Mouse (Mus musculus) MEL (cell line): Measurements from ENCODE around the gene Trpd52l3. TPM values are rescaled to one million over a fixed set of nuclear protein-coding genes. Genes with fewer than 3 reads are reported as not detected.

Experiments used
- DNase-seq: peaks from one replicate; pipeline ENCODE4 v3.0.0; 2011; ENCODE audit warnings: low read depth, low spot score
- H3K27ac ChIP-seq: 2 replicates; pipeline ENCODE4 v1.5.1; 2012; ENCODE audit warnings: low read depth, mild to moderate bottlenecking, control low read depth, low read length, moderate library complexity; ENCODE audit not compliant: control insufficient read depth
- H3K27me3 ChIP-seq, 2 experiments: fragments of 150-350 bp in 1 of 2; sonication (generic) in 1 of 2; 2 replicates each; pipeline ENCODE4 v1.6.1; 2012; ENCODE audit warnings: low read length in 2 of 2, mild to moderate bottlenecking in 2 of 2, improper control_type of control experiment in 1 of 2, moderate library complexity in 1 of 2; ENCODE audit not compliant: insufficient read depth in 2 of 2, control insufficient read depth in 1 of 2
- H3K36me3 ChIP-seq, 2 experiments: 2 replicates each; pipeline ENCODE4 v1.6.1; 2012 to 2014; ENCODE audit warnings: low read length in 2 of 2, improper control_type of control experiment in 1 of 2, inconsistent platforms in 1 of 2, mild to moderate bottlenecking in 1 of 2; ENCODE audit not compliant: insufficient read depth in 2 of 2, control insufficient read depth in 1 of 2
- H3K4me1 ChIP-seq, 2 experiments: fragments of 150-350 bp in 1 of 2; sonication (generic) in 1 of 2; 2 replicates each; pipeline ENCODE4 v1.6.1; 2012; ENCODE audit warnings: low read length in 2 of 2, improper control_type of control experiment in 1 of 2, mild to moderate bottlenecking in 1 of 2; ENCODE audit not compliant: insufficient read depth in 2 of 2, control insufficient read depth in 1 of 2
- H3K4me3 ChIP-seq, 2 experiments: fragments of 150-350 bp in 1 of 2; sonication (generic) in 1 of 2; 2 replicates each; pipeline ENCODE4 v1.5.1; 2012; ENCODE audit warnings: low read depth in 2 of 2, low read length in 2 of 2, mild to moderate bottlenecking in 2 of 2, moderate library complexity in 2 of 2, control low read depth in 1 of 2, improper control_type of control experiment in 1 of 2; ENCODE audit not compliant: control insufficient read depth in 1 of 2, insufficient read depth in 1 of 2
- H3K79me2 ChIP-seq: 2 replicates; pipeline ENCODE4 v1.6.1; 2012; ENCODE audit warnings: mild to moderate bottlenecking, low read length, moderate library complexity; ENCODE audit not compliant: control insufficient read depth, poor library complexity, insufficient read depth
- H3K9ac ChIP-seq: 2 replicates; pipeline ENCODE4 v1.6.1; 2012; ENCODE audit warnings: low read depth, mild to moderate bottlenecking, control low read depth, low read length, moderate library complexity; ENCODE audit not compliant: control insufficient read depth, poor library complexity, severe bottlenecking
- H3K9me3 ChIP-seq: fragments of 150-350 bp; sonication (generic); replicated peaks from 2 replicates; pipeline ENCODE4 v1.6.1; 2012; ENCODE audit warnings: mild to moderate bottlenecking, low read length, improper control_type of control experiment, moderate library complexity; ENCODE audit not compliant: insufficient read depth
- CHD1 ChIP-seq: IDR thresholded peaks from 2 replicates; pipeline ENCODE4 v1.6.1; 2012; ENCODE audit warnings: low read depth, mild to moderate bottlenecking, inconsistent platforms, low read length, improper control_type of control experiment
- CTCF ChIP-seq, 3 experiments: IDR thresholded peaks in 2 of 3; conservative IDR thresholded peaks in 1 of 3; 2 replicates each; pipeline ENCODE4 v1.5.1; 2011 to 2012; ENCODE audit warnings: low read length in 3 of 3, low read depth in 2 of 3, mild to moderate bottlenecking in 2 of 3, improper control_type of control experiment in 1 of 3, inconsistent platforms in 1 of 3, mixed read lengths in 1 of 3, moderate library complexity in 1 of 3; ENCODE audit not compliant: control insufficient read depth in 1 of 3, insufficient read depth in 1 of 3, poor library complexity in 1 of 3, severe bottlenecking in 1 of 3
- E2F4 ChIP-seq: IDR thresholded peaks from 2 replicates; pipeline ENCODE4 v1.6.1; 2011; ENCODE audit warnings: low read depth, low read length, improper control_type of control experiment, borderline replicate concordance
- EP300 ChIP-seq, 2 experiments: IDR thresholded peaks; 2 replicates each; pipeline ENCODE4 v1.6.1; 2011; ENCODE audit warnings: improper control_type of control experiment in 2 of 2, low read length in 2 of 2, low read depth in 1 of 2, mild to moderate bottlenecking in 1 of 2
- ETS1 ChIP-seq: IDR thresholded peaks from 2 replicates; pipeline ENCODE4 v1.6.1; 2012; ENCODE audit warnings: low read depth, mild to moderate bottlenecking, inconsistent platforms, low read length, improper control_type of control experiment, moderate library complexity
- GATA1 ChIP-seq: IDR thresholded peaks from 2 replicates; pipeline ENCODE4 v1.6.1; 2011; ENCODE audit warnings: low read depth, low read length, improper control_type of control experiment
- HCFC1 ChIP-seq: IDR thresholded peaks from 2 replicates; pipeline ENCODE4 v1.6.1; 2012; ENCODE audit warnings: low read depth, mild to moderate bottlenecking, inconsistent platforms, low read length, improper control_type of control experiment, moderate library complexity
- JUND ChIP-seq: IDR thresholded peaks from 2 replicates; pipeline ENCODE4 v1.6.1; 2011; ENCODE audit warnings: low read depth, mild to moderate bottlenecking, improper control_type of control experiment, low read length
- MAFK ChIP-seq: IDR thresholded peaks from 2 replicates; pipeline ENCODE4 v1.6.1; 2011; ENCODE audit warnings: low read depth, mild to moderate bottlenecking, low read length, improper control_type of control experiment, borderline replicate concordance
- MAX ChIP-seq: IDR thresholded peaks from 2 replicates; pipeline ENCODE4 v1.6.1; 2011; ENCODE audit warnings: low read length, improper control_type of control experiment
- MYC ChIP-seq: IDR thresholded peaks from 2 replicates; pipeline ENCODE4 v1.6.1; 2011; ENCODE audit warnings: low read depth, mild to moderate bottlenecking, low read length, improper control_type of control experiment, moderate library complexity
- NRF1 ChIP-seq: IDR thresholded peaks from 2 replicates; pipeline ENCODE4 v1.6.1; 2014; ENCODE audit warnings: low read depth, mild to moderate bottlenecking, inconsistent platforms, low read length, improper control_type of control experiment, moderate library complexity; ENCODE audit not compliant: poor library complexity, insufficient read depth, severe bottlenecking
- POLR2A ChIP-seq, 2 experiments: IDR thresholded peaks; 2 replicates each; pipeline ENCODE4 v1.6.1; 2011 to 2012; ENCODE audit warnings: low read length in 2 of 2, mild to moderate bottlenecking in 2 of 2, control low read depth in 1 of 2, improper control_type of control experiment in 1 of 2, low read depth in 1 of 2, moderate library complexity in 1 of 2; ENCODE audit not compliant: control insufficient read depth in 1 of 2, insufficient read depth in 1 of 2, poor library complexity in 1 of 2
- POLR2AphosphoS5 ChIP-seq: IDR thresholded peaks from 2 replicates; pipeline ENCODE4 v1.6.1; 2012; ENCODE audit warnings: low read depth, borderline replicate concordance, mild to moderate bottlenecking, inconsistent platforms, low read length, moderate library complexity, mixed read lengths
- RAD21 ChIP-seq: IDR thresholded peaks from 2 replicates; pipeline ENCODE4 v1.6.1; 2011; ENCODE audit warnings: mild to moderate bottlenecking, low read depth, low read length, improper control_type of control experiment
- RCOR1 ChIP-seq: IDR thresholded peaks from 2 replicates; pipeline ENCODE4 v1.6.1; 2012; ENCODE audit warnings: low read depth, mild to moderate bottlenecking, inconsistent platforms, low read length, improper control_type of control experiment
- SMC3 ChIP-seq: IDR thresholded peaks from 2 replicates; pipeline ENCODE4 v1.6.1; 2011; ENCODE audit warnings: low read depth, low read length, improper control_type of control experiment
- TCF12 ChIP-seq: IDR thresholded peaks from 2 replicates; pipeline ENCODE4 v1.6.1; 2014; ENCODE audit warnings: low read depth, mild to moderate bottlenecking, inconsistent platforms, low read length, improper control_type of control experiment, moderate library complexity
- ZC3H11A ChIP-seq: IDR thresholded peaks from 2 replicates; pipeline ENCODE4 v1.6.1; 2012; ENCODE audit warnings: low read depth, mild to moderate bottlenecking, inconsistent platforms, low read length, improper control_type of control experiment
- ZNF384 ChIP-seq: IDR thresholded peaks from 2 replicates; pipeline ENCODE4 v1.6.1; 2012; ENCODE audit warnings: low read depth, mild to moderate bottlenecking, inconsistent platforms, low read length, improper control_type of control experiment
- polyA plus RNA-seq, 2 experiments: library from polyadenylated mRNA; stranded (reverse) in 1 of 2; unstranded in 1 of 2; fragments of >175 nt in 1 of 2; fragments of >200 nt in 1 of 2; gene quantifications; 2 replicates each; pipeline versions ENCODE4 v1.2.1 to v1.2.4; 2012; ENCODE audit warnings: low replicate concordance in 2 of 2, low read depth in 1 of 2; ENCODE audit not compliant: insufficient read length in 2 of 2, insufficient read depth in 1 of 2, missing spikeins in 1 of 2
- total RNA-seq: library from RNA; depleted of rRNA; stranded (reverse); fragments of 300-350 nt; gene quantifications from 2 replicates; pipeline ENCODE4 v1.2.3, GENCODE M21; 2012

The Trpd52l3 gene
- total and polyA plus RNA-seq, 3 experiments, result not detected

GRCm38 (mm10) chr19:30014331-30014730, 10.7 kb downstream of the Trpd52l3 start:
- Histone ChIP-seq H3K79me2 (no peaks in the 10 kb centered on the region), H3K36me3 (no peaks in the 10 kb centered on the region)
- DNase-seq, result peak; percentile 58
- TF ChIP-seq JUND (no peak), CTCF (IDR thresholded peaks at IDR 0.05 in 2 of 3, conservative IDR thresholded peaks at IDR 0.05 in 1 of 3; ENCODE audit: control insufficient read depth in 1 of 3, insufficient read depth in 1 of 3, low read depth in 2 of 3, low read length in 3 of 3, poor library complexity in 1 of 3, severe bottlenecking in 1 of 3) (no peak), GATA1 (peak; percentile 83), ETS1 (0 out of 2 replicates have a peak, but pooled peaks have one; percentile 22), CHD1 (no peak), SMC3 (no peak), NRF1 (no peak), POLR2AphosphoS5 (no peak), RAD21 (no peak), ZNF384 (peak; percentile 75), RCOR1 (peak; percentile 56; the same call in 1 of the 2 replicates), POLR2A (IDR thresholded peaks at IDR 0.05; ENCODE audit: control insufficient read depth in 1 of 2, insufficient read depth in 1 of 2, low read depth in 1 of 2, low read length in 2 of 2, poor library complexity in 1 of 2) (no peak), ZC3H11A (no peak), TCF12 (peak; percentile 69), E2F4 (no peak), EP300 (IDR thresholded peaks at IDR 0.05; ENCODE audit: low read depth in 1 of 2, low read length in 2 of 2) (peak; percentile 77 to 83), MAFK (no peak), MAX (no peak), MYC (no peak)
- TF ChIP-seq, all 39 proteins: peak for 6
- peaks cover 0 to 2% of the 10 kb centered on the region in 2 experiments; a peak in 1 of 4 replicates for H3K4me1 ChIP-seq
- H3K9me3 ChIP-seq, result no peaks in the 10 kb centered on the region
- H3K4me3 ChIP-seq, result no peak overlapping the region
- H3K27ac ChIP-seq, result no peak overlapping the region
- no peak overlapping the region for H3K9ac ChIP-seq
- peaks cover 2 to 12% of the 10 kb centered on the region in 2 experiments for H3K27me3 ChIP-seq

GRCm38 (mm10) chr19:30016156-30016555, 12.6 kb downstream of the Trpd52l3 start:
- H3K9ac ChIP-seq, result no peak overlapping the region
- H3K4me3 ChIP-seq, result no peak overlapping the region
- H3K79me2 ChIP-seq, result no peaks in the 10 kb centered on the region
- no peaks in the 10 kb centered on the region for H3K9me3 ChIP-seq
- peaks cover 2 to 10% of the 10 kb centered on the region in 2 experiments for H3K27me3 ChIP-seq
- no peak overlapping the region for H3K27ac ChIP-seq
- peaks cover 0 to 2% of the 10 kb centered on the region in 2 experiments; a peak in 1 of 4 replicates for H3K4me1 ChIP-seq
- no peaks in the 10 kb centered on the region for H3K36me3 ChIP-seq
- DNase-seq, result no peak
- TF ChIP-seq HCFC1 (no peak), POLR2AphosphoS5 (no peak), CTCF (IDR thresholded peaks at IDR 0.05 in 2 of 3, conservative IDR thresholded peaks at IDR 0.05 in 1 of 3; ENCODE audit: control insufficient read depth in 1 of 3, insufficient read depth in 1 of 3, low read depth in 2 of 3, low read length in 3 of 3, poor library complexity in 1 of 3, severe bottlenecking in 1 of 3) (no peak), POLR2A (IDR thresholded peaks at IDR 0.05; ENCODE audit: control insufficient read depth in 1 of 2, insufficient read depth in 1 of 2, low read depth in 1 of 2, low read length in 2 of 2, poor library complexity in 1 of 2) (no peak)
